Mouse (Mus musculus): ENCODE data around the gene Bcl6. TPM values are rescaled to one million over a fixed set of nuclear protein-coding genes. Genes with fewer than 3 reads are reported as not detected.

Bcl6 gene
- total RNA-seq, 2 experiments from 2014 or later: 2.1 to 5.7 TPM

GRCm38 (mm10) chr16:23991846-23992580 is 3.4 kb upstream of the Bcl6 start:
- ATAC-seq (replicated peaks; ENCODE audit: poor library complexity, severe bottlenecking): no peak

GRCm38 (mm10) chr16:23991170-23991569 is 2.5 kb upstream of the Bcl6 start:
- ATAC-seq (replicated peaks; ENCODE audit: poor library complexity, severe bottlenecking): 0 out of 2 replicates have a peak, but pooled peaks have one; percentile 19

- no peak for ATAC-seq (replicated peaks; ENCODE audit: poor library complexity, severe bottlenecking)
Measured at GRCm38 (mm10) chr16:23990161-23990970, 1.7 kb upstream of the Bcl6 start.

GRCm38 (mm10) chr16:23989209-23990160 is 833 bp upstream of the Bcl6 start:
- ATAC-seq (replicated peaks; ENCODE audit: poor library complexity, severe bottlenecking): no peak

GRCm38 (mm10) chr16:23988157-23988465 is 541 bp downstream of the Bcl6 start:
- ATAC-seq (replicated peaks; ENCODE audit: poor library complexity, severe bottlenecking): no peak

- no peak for ATAC-seq (replicated peaks; ENCODE audit: poor library complexity, severe bottlenecking)
Measured at GRCm38 (mm10) chr16:23987341-23988156, 1.1 kb downstream of the Bcl6 start.

- no peak for ATAC-seq (replicated peaks; ENCODE audit: poor library complexity, severe bottlenecking)
Measured at GRCm38 (mm10) chr16:23986871-23987270, 1.8 kb downstream of the Bcl6 start.

- ATAC-seq (replicated peaks; ENCODE audit: poor library complexity, severe bottlenecking): no peak
Measured at GRCm38 (mm10) chr16:23986176-23986575, 2.5 kb downstream of the Bcl6 start.

- ATAC-seq (replicated peaks; ENCODE audit: poor library complexity, severe bottlenecking): peak; percentile 4; the same call in 1 of the 2 replicates
Measured at GRCm38 (mm10) chr16:23985467-23985861, 3.2 kb downstream of the Bcl6 start.

- peak; percentile 27 for ATAC-seq (replicated peaks; ENCODE audit: poor library complexity, severe bottlenecking)
Measured at GRCm38 (mm10) chr16:23984760-23985466, 3.7 kb downstream of the Bcl6 start.

- ATAC-seq (replicated peaks; ENCODE audit: poor library complexity, severe bottlenecking): peak; percentile 44
Measured at GRCm38 (mm10) chr16:23984183-23984582, 4.5 kb downstream of the Bcl6 start.

- ATAC-seq (replicated peaks; ENCODE audit: poor library complexity, severe bottlenecking): no peak; the same call in 1 of the 2 replicates
Measured at GRCm38 (mm10) chr16:23982891-23983588, 5.6 kb downstream of the Bcl6 start.

GRCm38 (mm10) chr16:23981925-23982851 is 6.5 kb downstream of the Bcl6 start:
- peak; percentile 41 for ATAC-seq (replicated peaks; ENCODE audit: poor library complexity, severe bottlenecking)

- ATAC-seq (replicated peaks; ENCODE audit: poor library complexity, severe bottlenecking): no peak
Measured at GRCm38 (mm10) chr16:23980991-23981720, 7.5 kb downstream of the Bcl6 start.

GRCm38 (mm10) chr16:23980201-23980870 is 8.3 kb downstream of the Bcl6 start:
- no peak for ATAC-seq (replicated peaks; ENCODE audit: poor library complexity, severe bottlenecking)

GRCm38 (mm10) chr16:23979446-23979845 is 9.2 kb downstream of the Bcl6 start:
- ATAC-seq (replicated peaks; ENCODE audit: poor library complexity, severe bottlenecking): no peak
